Mouse (Mus musculus) frontal cortex, postnatal 36 days (tissue): ENCODE results near the gene Ehd1.
"Not testable (repeated sequence)": the region's sequence is repeated elsewhere in the genome, so short reads cannot be mapped to it uniquely, and the experiment has no call there.

Source experiments
- DNase-seq, 2 experiments: peaks; one replicate each; pipeline ENCODE4 v3.0.0; 2022; ENCODE audit warnings: low spot score in 2 of 2

The Ehd1 gene

GRCm38 (mm10) chr19:6300402-6300841, 23.9 kb downstream of the Ehd1 start:
- no peak for DNase-seq

- DNase-seq: no peak
Measured at GRCm38 (mm10) chr19:6302114-6302513, 25.6 kb downstream of the Ehd1 start.

- DNase-seq: peak in 1 of 2 experiments; percentile 28
Measured at GRCm38 (mm10) chr19:6302522-6302921, 26.0 kb downstream of the Ehd1 start.

GRCm38 (mm10) chr19:6303831-6304230, 27.3 kb downstream of the Ehd1 start:
- no peak for DNase-seq

GRCm38 (mm10) chr19:6304787-6305516, 28.4 kb downstream of the Ehd1 start:
- DNase-seq: peak; percentile 80 to 83

GRCm38 (mm10) chr19:6305517-6306115, 29.1 kb downstream of the Ehd1 start:
- no peak for DNase-seq

- no peak for DNase-seq
Measured at GRCm38 (mm10) chr19:6306137-6306551, 29.6 kb downstream of the Ehd1 start, which contains the start of gene Cdc42bpg. Gene Cdc42bpg, plus strand, starts transcription at chr19:6306456.

- DNase-seq: no peak
Measured at GRCm38 (mm10) chr19:6306586-6306985, 30.1 kb downstream of the Ehd1 start.

- DNase-seq: no peak
Measured at GRCm38 (mm10) chr19:6307733-6308531, 31.4 kb downstream of the Ehd1 start.

GRCm38 (mm10) chr19:6310181-6310580, 33.7 kb downstream of the Ehd1 start:
- DNase-seq: no peak

- not testable (repeated sequence) for DNase-seq
Measured at GRCm38 (mm10) chr19:6311783-6312182, 35.3 kb downstream of the Ehd1 start.

- DNase-seq: no peak
Measured at GRCm38 (mm10) chr19:6313796-6314195, 37.3 kb downstream of the Ehd1 start.

- no peak for DNase-seq
Measured at GRCm38 (mm10) chr19:6314513-6314912, 38.0 kb downstream of the Ehd1 start.

- no peak for DNase-seq
Measured at GRCm38 (mm10) chr19:6315573-6315972, 39.0 kb downstream of the Ehd1 start.

- DNase-seq: no peak
Measured at GRCm38 (mm10) chr19:6318145-6318544, 41.6 kb downstream of the Ehd1 start.

- no peak for DNase-seq
Measured at GRCm38 (mm10) chr19:6321358-6321757, 44.8 kb downstream of the Ehd1 start.

- DNase-seq: no peak
Measured at GRCm38 (mm10) chr19:6321786-6322621, 45.5 kb downstream of the Ehd1 start.

GRCm38 (mm10) chr19:6324751-6325150, 48.2 kb downstream of the Ehd1 start:
- DNase-seq: no peak

GRCm38 (mm10) chr19:6331178-6331577, 54.7 kb downstream of the Ehd1 start:
- no peak for DNase-seq

- peak in 1 of 2 experiments; percentile 49 for DNase-seq
Measured at GRCm38 (mm10) chr19:6331719-6332516, 55.4 kb downstream of the Ehd1 start.
